Mouse (Mus musculus): ENCODE measurements around the gene Mrps15.

Mrps15 gene

DNA sequence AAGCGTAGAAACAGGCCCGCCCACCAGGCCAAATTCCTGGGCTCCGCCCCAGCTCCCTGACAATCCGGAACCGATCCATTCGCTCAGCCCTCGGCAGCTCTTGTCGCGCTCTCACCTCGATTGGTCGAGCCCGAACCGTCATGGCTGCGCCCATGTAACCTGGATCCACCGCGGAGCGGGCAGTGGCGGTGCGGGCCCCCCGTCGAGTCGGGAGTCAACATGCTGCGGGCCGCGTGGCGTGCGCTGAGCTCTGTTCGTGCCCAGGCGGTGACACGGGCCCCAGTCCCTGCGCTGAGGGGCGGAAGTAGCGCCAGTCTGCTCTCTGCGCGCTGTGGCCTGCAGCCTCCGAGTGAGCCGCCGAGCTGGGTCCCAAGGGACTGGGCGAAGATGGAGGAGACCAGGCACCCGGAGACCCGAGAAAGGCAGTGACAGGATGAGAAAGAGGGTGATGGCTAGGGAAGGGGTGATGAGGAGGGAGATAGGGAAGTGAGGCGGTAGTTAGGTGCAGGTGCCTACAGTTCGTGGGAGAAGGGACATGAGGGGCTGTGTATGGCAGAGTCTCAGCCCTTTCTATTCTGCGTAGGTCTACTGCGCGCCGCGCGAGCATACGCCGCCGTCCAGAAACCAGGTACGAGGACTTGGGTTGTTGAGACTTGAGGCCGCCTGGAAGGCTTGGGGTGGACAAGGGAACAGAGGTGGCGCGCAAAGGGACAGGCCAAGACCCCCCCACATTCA, at the start of gene Mrps15:
Gene Mrps15, plus strand, starts transcription at position 75 of the 735 bp plus-strand sequence.
- peak; percentile 99 for DNase-seq

DNA sequence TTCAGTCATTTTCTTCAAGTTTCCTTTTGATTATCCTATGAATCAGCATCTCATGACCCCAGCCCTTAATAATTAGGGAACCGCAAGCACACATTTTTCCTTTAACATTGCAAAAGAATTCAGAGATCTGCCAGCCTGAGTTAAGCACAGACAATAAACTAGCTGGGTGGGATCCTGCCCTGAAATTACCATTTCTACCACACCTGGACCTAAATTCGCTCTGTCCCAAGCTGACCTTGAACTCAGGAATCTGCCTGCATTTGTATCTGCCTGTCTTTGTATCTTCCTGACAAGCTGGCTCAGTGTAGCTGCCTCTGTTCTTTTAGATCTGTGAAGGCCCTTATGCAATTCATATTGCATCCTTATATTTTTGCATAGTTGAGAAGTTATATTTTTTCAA, 48.9 kb upstream of the Mrps15 start:
- DNase-seq: no peak

DNA sequence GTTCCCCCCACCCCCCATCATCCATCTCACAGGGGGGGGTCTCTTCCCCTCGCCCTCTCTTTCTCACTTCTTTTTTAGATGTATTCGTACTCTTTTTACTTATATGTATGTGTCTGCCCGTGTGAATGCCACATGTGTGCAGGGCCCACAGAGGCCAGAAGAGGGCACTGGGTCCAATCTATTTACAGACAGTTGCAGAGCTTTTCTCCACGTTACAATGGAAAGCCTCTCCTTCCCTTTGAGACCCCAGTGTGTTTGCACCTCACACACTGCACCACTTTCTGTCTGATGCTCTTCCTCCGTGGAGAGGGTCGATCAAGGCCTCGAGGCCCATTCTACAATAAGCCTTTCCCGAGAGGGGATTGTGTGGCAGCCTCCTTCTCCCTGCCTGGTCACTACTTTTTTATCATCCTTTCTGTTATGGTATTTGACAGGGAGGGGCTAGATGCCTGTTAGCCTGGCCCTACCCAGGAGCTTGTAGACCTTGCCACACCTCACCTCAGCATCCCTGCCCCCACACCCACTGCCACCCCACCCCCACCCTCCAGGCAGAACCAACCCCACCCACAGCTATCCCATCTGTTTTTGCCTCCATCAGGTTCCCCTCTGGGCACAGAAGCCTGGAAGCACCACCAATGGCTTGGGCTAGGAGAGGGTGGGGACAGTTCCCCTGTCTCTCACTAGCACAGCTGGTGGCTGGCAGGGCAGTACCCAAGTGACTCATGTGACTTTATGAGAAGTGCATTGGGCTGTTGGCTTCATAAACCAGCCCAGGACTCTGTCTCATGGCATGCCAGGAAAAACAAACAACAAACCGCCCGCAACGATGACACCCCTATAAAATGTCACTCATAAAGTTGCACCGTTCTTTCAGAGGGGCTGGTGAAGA, 45.2 kb upstream of the Mrps15 start:
- peak; percentile 91 for DNase-seq

DNA sequence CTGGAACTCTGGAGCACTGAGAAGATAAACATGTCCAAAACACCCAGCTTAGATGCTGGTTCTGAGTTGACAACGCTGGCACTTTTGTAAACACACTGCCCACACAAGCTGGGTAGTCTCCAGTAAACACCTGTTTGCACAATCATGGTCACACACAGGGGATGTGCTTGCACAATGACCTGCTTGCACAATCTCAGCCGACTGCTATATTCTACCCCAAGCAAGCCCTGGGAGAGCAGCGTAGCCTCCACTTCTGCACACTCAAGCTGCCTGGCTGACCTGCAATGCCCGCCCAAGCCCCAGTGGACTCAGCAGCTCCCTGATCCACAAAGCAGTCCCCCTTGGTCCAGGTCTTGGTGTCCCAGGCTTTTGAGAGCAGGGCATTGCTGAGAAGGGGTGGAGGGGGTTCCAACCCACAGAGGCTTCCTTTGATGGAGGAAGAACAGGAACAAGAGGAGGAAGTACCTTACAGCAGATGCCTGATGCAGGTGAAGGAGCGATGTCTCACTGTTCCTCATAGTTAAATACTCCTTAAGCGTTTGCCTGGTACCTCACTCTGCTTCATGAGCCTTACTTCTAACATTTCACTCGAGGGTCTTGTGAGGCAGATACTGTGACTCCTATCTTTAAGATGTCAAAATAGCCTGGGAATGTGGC, 28.9 kb upstream of the Mrps15 start:
- DNase-seq: no peak

DNA sequence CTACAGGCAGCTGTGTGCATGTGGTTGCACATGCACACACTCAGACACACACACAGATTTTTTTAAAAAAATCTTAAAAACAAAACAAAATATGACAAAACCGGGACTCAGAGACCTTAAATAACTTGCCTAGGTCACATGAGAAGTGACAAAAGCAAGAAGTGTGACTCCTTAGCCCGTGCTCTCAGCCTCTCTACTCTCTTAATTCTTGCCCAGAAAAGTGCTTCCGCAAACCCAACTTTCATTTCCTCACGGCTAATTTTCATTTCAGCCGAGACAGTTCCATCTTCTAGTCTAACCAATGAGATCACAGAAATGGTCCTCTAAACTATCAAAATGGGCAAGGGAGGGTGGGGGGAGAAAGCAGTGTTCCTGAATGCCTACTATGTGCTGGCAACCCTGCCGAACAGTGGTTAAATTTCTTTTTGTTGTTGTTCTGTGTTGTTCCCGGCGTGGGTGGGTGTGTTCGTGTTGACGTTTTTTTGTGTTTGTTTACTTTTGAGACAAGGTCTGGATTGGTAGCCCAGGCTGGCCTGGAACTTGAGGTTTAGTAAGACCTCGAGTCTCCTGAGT, 27.7 kb upstream of the Mrps15 start:
- DNase-seq: peak; percentile 95

DNA sequence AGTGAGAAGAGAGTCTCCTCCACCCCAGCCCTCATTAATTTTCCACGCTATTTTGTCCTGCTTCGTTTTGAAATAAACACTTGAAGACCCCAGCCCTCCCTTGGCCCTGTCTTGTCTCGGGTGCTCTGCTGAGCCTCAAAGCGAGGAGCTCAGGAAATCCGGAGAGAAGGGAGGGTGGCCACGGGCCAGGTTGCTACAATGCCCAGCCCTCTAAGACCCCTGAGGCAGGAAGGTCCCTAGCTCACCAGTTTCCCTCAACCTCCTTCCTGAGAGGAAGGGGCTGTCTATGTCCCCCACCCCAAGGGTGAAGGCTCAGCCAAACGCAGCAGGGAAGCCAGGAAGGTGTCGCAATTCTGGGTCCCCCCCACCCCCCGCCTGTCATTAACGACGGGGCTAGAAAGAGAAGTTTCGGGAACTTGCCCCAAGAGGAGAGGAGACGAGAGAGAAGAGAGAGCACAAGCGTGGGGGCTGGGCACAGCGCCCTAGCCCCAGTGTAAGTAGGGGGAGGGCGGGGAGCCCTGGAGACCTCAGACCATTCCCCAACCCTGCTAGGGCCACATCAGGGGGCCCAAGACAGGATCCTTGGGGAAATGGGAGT, 22.3 kb upstream of the Mrps15 start, which contains the start of gene Csf3r:
Gene Csf3r, plus strand, starts transcription at position 248 of the 598 bp plus-strand sequence.
- DNase-seq: peak; percentile 92

DNA sequence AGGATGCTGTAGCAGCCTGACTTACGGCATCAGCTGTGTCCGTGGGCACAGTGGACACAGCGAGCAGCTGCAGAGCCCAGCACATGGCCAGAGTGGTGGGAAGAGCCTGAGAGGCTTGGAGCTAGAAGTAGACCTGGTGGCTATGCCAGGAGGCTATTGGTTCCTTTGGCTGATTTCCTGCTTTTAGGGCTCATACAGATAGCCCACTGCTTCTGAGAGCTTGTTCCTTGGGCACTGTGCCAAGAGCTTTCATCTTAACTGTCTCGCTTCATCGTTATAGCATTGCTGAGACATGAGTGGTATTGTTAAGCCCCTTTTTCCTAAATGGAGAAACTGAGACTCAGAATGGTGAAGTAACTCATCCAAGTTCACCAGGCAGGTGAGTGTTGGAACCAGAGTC, 20.9 kb upstream of the Mrps15 start:
- DNase-seq: no peak

DNA sequence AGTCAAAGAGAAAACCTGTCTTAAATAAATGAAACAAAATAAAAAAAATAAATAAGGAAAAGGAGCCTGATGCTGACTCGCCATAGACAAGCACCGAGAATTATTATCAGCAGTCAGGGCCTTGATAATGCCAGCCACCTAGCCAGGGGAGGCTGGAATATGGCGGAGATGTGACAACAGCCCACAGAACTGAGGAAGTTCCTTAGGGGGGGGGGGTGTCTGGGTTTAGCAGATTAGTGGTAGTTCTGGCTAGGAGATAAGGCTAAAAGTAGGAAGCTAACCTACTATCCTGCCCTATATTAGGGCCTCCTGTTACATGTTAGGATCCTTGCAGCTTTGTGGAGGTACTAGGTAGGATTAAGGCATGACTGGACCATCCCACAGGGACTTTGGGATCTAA, 18.7 kb upstream of the Mrps15 start:
- no peak for DNase-seq

DNA sequence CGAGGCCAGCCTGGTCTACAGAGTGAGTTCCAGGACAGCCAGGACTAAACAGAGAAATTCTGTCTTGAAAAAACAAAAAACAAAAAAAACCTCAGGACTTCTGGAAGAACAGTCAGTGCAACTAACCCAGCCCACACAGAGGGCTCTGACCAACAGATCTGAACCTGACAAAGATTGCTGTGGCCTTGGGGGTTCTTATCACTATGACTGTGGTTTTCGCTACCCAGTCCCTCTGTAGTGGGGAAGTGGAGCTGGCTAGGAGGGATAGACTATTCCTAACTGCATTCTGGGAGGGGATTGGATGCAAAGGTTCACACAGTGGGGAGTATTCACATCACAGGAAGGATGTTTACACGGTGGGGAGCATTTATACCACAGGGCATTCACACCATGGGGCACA, 17.7 kb upstream of the Mrps15 start:
- DNase-seq: no peak

DNA sequence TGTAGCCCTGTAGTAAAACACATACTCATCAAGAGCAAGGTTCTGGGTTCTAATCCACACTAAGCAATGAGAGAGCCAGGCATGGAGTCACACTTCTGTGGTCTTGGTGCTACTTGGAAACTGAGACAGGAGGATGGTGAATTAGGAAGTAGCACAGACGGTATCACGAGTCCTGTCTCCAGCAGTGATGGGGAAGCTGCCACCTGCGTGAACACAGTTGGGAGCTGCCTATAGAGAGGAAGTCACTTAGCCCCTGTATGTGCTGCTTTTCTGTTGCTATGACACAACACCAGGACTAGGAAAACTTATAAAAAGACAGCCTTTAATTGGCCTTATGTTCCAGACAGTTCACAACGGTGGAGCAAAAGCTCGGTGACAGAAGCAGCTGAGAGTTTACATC, 16.0 kb upstream of the Mrps15 start:
- DNase-seq: no peak

DNA sequence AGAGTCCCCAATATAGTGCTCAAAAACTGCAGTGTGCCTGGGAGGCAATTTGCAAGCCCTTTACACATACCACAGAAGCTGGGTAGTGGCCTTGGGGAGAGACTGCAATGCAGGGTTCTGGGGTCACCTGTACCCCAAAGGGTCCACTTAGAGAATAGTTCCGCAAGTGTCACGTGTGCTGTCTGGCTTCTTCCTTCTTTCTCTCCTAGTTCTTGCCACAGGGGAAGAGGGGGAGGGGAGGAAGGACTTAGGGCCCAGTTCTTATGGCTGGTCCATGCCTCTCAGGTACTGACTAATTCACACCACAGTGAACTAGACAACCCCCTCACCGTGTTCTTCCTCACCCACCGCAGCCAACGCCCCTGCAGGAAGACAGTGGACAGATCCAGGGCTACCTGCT, 11.3 kb upstream of the Mrps15 start:
- DNase-seq: no peak

DNA sequence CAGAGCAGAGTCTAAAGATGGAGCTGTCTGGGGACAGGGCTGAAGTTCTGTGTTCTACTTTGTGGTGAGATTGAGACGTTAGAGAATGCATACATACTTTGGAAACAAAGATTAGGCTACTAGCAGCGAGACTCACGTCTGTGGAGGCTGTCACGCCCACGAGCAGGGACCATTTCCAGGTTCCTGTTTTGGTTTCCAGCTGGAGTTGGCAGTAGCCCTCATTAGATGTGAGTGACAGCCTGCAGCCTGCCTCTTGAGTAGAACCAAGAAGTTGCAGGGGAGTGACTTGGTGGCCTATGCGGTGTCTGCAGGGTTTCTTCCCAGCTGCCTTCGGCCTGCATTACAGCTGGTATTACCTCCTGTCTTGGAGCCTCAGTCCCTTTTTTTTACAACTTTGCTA, 4.9 kb downstream of the Mrps15 start:
- peak; percentile 94 for DNase-seq

DNA sequence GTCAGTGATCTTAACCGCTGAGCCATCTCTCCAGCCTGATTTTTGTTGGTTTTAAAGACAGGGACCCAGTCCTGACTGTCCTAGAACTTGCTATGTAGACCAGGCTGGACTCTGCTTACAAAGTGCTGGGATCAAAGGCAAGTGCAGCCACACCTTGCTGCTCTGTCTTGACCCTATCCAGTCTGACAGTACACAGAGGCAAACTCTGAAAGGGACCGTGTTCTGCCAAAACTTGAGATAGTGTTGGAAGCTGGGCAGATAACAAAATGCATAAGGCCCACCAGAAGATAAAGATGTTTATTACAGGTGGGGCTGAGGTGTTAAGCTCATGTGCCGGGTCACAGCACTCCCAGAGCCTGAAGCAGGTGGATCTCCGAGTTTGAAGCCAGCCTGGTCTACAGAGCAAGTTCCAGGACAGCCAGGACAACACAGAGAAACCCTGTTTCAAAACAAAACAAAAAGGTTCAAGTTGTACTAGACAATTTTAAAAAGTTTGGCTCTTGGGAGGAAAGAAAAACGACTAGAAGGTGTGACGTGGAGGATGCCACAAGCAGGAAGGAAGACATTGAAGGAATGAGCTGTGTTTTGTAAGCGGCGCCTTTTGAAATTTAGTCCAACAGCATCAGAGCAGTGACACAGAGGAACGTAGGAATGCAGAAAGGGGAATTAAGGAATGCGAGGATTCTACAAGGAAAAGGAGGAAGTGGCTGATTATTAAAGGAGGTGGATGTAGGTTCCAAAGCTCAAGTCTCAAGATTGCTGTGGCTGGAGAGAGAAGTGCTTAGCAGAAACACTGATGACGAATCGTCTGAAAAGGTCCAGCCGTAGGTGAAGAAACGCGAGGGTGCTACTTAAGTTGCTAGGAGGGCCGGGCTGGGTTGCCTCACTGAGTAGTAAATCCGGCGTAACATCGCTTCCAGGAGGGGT, 10.7 kb downstream of the Mrps15 start:
- DNase-seq: no peak

DNA sequence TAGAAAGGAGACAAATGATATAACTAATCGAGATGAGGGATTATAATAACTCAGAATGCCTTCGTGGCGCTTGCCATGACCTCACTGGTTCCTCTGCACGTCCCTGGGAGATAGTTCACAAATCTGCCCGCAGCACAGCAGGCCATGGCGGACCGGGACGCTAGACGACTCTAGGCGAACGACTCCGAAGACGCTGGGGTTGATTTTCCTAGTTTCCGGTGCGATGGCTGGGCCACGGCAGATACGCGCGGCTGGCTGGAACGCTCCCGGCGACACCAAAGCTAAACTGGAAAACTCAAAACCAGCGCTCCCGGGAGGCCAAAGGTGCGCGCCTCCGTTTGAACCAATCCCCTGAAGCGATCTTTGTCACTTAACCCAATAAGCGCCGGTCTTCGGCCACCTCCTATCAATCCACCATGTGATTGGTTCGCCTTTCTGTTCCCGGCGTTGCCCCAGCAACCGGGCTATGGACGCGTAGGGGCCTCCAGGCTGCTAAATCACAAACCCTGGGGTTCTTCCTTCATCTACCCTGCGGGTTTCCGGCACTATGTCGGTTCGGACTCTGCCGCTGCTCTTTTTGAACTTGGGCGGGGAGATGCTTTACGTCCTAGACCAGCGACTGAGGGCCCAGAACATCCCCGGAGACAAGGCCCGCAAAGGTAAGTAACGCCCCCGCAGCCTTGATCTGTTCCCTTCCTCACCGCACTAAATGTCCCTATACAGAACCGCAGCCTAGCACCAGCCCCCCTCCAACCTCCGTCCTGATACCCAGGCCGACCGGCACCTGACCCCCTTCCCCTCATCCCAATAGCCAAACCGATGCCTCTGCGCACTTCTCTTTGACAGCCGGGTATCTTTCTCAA, 11.6 kb downstream of the Mrps15 start, which contains the start of gene Oscp1:
Gene Oscp1, plus strand, starts transcription at position 432 of the 863 bp plus-strand sequence.
- peak; percentile 100 for DNase-seq

DNA sequence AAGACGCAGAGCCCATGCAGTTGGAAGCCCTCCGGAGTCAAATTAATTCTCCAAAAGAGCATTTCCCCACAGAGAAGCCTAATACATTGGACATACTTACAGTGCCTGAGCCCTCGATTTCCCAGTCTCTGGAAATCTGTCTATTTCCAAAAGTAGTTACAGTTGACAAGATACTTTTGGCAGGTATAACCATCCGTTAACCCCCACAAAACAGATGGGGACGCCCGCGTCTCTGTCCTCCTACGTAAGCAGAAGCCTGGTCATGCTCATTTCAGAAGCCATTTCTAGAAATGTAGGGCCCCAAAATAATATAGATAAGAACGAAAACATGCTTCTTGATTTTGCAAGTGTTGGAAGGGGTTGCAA, 12.3 kb downstream of the Mrps15 start:
- no peak for DNase-seq

DNA sequence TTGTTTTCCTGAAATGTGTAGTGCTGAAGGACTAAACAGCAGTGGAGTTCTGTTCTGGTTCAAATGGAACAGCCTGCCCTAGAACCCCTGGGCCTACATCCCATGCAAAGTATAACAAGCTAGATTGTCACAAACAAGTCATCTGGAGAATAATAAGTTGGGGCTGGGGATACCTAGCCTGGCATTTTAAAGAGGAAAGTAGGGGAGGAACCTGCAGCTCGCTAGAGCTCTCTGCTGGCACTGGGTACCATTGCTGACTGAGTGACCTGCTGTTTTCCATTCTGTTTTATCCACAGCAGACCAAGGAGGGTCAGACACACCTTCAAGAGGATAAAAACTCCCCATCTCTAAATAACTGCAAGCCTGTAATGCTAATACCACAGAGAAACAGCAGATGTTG, 16.1 kb downstream of the Mrps15 start:
- no peak for DNase-seq

DNA sequence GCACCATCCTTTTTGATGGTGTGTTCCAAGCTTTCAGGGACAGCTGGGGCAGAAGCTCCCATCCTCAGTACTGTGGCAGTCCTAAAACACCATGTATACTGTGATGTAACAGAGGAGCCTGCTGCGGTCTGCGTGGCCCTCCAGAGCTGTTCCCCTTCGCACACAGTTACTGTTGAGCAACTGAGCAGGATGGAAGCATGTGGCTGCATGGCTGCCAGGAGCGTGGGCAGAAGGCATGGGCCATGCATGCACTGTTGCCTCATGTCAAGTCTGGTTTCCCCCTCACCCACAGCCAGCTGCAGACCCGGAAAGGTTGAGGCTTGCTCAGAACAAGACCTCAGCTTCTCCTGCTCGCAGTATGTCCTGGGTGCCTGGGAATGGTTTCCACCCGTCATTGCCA, 18.5 kb downstream of the Mrps15 start:
- DNase-seq: no peak

DNA sequence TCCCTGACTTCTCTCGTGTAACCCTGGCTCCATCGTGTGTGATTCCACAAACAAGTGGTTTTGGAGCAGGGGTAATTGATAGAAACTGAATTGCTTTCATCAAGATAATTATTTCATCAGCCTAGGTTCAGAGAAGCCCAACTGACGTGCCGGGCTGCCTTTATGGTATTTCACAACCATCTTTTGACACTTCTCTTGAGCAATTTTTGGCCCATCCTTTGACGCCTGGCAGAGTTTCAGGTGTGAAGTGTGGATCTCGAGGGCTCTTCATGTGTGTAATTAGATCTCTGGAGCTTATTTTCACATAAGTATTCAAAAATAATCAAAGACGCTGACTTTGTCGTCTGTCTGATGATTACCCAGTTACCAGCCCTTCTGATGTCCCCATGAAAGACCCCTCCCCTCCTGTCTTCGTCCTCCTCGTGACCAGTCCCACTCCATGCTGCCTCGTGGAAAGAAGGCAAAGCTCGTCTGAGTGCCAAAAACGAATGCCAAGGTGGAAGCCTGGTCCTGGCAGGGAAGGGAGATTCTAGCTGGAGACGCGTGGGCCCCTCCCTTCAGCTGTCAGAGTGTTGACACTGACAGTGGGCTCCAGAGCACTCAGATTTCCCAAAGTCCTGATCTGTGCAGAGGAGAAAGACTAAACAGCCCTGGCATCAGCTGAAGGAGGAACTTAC, 20.8 kb downstream of the Mrps15 start:
- DNase-seq: peak; percentile 93

DNA sequence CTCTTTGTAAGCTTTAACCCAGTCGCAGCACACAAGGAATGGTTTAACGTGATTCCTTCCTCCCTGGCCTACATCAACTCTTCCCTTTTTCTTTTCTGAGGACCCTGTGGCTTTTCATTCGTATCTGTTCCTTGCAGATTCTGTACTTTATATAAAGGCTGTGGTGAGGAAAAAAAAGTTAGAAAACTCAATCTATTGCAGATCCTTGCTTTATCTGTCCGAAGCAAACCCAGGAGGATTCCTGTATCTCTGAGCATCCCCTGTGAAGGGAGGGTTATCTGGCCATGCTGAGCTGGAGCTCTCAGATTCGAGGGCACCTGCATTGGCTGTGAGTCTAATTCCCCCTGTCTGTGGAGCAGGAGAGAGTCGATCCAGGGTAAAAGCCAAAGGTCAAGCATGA, 22.1 kb downstream of the Mrps15 start:
- no peak for DNase-seq

DNA sequence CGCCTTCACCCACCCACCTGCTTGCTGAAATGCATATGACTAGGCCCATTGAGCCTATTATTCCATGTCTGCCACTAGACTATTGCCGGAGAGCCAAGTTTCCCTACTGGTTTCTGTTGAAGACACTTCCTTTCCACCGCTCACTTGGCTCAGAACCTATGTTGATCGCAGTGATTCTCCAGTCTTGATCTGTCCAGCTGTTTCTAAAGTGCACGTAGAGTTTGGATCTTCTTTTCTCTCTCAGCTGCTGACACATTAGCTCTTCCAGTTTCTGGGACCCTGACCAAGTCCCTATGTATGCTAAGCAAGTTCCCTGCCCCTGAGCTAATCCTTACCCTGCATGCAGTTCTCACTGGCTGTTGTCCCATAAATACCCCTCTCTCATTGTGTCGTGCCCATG, 31.1 kb downstream of the Mrps15 start:
- no peak for DNase-seq
